Mouse (Mus musculus): Measurements from ENCODE around the gene Fbxl13.
A peak's percentile ranks its signal among the peaks of the same experiment; 100 is the strongest.

The Fbxl13 gene

DNA sequence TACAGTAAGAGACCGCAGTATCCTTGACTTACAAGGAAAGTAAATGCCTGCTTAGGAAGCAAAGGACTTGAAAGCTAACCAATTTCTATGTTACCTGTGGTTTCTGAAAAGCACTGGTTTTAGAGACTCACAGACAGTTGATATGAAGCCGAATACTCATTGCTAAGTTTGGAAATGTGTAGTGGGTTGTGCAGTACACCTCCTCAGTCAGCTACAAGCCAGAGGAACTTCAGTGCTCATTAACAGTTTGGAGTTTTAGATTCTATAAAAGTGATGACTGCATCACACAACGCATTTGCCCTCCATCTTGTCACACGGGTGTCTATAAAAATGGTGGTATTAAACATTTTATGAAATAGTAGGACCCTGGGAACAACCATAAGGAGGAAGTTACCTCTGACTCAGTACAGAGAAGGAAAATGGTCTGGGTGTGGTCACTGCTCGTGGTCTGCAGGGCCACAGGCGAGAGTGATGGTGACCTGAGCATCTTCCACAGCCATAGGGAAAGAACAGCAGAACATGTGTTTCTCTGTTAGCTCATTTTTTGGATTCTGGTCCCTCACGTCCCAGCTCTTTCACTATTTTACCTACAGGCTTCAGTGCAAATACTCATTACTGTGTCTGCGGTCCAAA lies 160.1 kb downstream of the Fbxl13 start:
- DNase-seq (ENCODE audit: low spot score): no peak

DNA sequence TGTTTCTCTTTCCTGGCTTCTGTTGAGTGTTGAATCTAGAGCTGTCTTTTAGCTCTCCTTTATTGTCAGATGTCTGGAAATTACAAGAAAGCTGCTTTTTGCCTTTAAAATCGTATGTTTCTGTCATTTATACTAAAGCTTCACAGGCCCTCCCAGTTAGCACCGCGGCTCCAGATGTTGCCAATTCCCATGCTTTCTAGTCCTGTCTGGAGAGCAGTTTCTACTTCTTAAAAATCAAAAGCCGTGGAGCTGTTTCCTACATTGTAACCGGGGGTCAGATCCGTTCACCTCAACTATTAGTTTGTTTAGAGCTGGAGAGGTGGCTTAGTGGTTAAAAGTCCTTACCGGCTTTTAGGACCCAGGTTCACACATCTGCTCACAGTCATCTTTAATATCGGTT lies 162.2 kb downstream of the Fbxl13 start:
- no peak for DNase-seq (ENCODE audit: low spot score)

DNA sequence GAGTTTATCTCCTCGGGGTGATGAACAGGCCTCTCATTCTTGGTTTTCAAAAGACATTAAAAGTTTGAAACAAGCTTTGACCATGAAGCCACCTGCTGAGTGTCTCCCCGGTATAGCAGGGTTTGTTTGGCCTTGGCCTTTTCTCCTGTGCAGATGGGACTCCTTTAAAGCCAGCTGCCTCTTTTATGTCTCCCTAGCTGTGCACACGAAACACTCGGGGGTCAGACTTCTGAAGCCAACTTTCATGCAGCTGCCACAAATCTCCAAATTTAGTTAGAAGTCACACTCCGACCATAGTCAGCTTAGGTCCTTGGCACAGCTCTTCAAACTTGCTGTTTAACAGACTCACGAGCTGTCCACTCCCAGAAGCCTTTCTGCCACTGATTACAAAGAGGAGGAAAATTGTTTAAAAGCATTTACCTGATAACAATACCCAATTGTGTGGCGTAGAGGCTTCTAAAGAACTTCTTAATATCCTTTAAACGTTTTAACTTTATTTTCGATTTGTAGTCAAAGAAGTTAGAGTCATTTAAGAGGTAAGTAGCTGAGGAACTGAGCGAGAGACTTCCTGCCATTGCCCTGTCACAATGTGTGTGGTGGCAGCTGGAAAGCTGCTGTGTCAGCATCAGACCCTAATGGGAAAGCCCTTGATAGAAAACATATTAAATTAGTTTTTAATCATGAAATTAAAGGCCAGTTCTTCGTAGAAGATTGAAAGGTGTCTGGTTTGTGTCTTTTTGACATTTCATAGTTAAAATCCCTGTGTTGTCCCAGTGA lies 162.8 kb downstream of the Fbxl13 start:
- DNase-seq (ENCODE audit: low spot score): no peak

DNA sequence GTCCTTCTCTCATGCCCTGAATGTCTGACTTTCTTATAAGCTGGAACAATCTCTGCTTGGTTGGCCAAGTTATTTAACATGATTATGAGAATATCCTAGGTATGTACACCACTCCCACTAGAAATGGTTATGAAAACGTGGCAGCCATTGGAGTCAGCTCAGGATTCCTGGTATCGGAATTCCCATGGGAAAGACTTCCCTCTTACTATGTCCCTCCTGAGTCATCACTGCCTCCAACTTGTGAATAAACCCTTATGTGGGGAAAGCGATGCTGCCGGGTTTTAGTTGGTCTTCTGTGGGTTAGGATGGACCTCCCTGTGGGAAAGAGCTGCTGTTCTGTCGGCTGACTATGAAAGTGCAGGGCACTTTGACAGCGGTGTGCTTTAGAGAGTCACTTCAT lies 163.9 kb downstream of the Fbxl13 start:
- DNase-seq (ENCODE audit: low spot score): no peak

DNA sequence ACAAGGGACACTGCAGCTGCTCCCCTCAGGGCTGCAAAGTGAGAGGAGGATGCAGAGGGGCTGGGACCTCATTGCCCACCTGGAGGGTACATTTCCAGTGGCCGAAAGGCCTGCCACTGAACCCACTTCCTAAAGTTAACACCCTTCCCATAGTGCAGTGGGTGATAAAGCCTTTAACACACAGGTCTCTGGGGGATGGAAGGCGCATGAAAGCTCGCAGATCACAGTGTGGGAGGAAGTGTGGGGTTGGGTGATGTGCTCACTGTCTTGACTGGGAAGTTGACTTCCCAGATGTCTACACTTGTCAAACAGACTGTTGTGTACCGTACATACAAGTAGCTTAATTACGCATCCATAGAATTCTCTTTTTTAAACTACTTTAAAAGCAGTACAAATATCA lies 165.7 kb downstream of the Fbxl13 start:
- no peak for DNase-seq (ENCODE audit: low spot score)

DNA sequence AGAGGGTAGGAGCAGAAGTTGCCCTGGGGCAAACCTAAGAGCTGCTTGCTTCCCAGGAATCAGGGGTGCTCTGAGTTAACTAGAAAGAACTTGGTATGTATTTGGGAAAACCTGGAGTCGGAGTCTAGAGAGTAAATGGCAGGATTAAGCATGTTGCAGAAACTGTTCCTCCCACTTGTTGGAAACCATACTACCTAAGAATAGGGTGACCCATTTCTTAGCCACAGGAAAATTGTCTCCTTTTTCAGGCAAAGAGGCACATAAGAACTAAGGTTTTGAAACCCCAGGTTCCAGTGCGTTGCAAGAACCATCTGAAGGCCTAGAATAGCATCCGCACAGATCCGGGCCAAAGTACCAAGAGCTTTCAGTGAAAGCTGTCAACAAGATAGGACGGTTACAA lies 167.0 kb downstream of the Fbxl13 start:
- no peak for DNase-seq (ENCODE audit: low spot score)

DNA sequence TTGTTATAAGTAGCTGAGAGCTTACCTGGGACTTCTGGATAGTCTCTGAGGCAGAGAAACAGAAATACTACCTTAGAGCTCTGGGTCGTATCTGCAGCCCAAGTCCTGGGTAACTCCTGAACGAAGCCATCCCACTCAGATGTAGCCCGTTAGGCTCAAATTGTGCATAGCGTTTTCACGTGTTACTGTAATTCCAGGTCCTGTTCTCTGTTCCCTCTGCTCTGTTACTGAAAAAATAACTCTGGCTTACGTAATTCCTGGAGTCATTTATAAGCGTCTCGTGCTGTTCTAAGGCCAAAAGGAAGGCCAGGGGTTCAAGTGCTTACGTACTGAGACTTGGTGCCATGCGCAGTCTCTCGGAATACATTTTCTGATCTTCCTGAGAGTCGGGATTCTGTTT lies 177.3 kb downstream of the Fbxl13 start:
- DNase-seq (ENCODE audit: low spot score): no peak

DNA sequence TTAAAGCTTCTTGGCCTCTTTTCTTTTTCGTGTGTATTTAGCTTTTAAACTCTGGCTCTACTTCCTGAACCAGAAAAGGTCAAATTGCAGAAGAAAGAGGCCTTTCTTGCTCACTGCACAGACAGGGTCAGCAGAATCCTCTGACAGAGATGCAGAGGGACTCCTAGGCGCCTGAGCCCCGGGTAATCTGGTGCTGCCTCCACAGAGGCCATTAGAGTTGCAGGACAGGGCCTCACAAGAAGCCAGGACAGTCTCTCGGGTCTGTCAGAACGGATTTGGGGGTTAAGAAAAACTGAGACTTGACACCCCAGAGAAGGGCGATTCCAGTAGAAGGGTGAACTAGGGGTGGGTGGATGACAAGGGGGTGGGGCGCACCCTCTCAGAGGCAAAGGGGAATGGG lies 178.0 kb downstream of the Fbxl13 start:
- no peak for DNase-seq (ENCODE audit: low spot score)

DNA sequence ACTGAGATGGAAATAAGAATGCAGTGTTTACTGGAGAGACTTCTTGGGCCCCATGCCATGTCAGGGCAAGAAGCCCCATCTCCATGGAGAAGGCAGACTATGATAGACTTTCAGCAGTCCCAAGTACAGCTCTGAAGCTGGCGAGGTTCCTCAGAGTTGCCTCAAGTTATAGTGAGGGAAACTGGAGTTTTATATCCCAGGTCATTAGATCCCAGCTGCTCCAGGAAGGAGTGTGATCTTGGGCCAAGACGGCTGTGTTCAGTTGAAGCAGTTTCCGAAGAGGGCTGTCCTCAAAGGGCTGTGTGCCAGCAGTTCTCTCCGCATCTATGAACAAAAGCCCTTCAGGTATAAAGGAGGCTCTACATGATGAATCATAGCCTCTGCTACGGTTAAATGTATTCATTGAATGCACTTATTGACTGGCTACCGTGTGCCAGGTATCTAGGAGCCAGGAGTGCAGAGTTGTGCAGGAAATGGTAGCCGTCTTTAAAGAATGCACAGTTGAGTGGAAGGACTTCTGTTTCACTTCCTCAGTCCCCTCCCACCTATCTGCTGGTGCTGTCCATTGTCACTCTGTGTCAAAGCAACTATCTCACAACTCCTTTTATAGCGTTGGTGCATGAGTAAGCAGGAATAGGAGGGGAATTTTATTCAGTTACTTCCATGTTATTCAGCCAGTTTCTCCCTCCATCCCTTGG lies 204.5 kb downstream of the Fbxl13 start:
- no peak for DNase-seq (ENCODE audit: low spot score)

DNA sequence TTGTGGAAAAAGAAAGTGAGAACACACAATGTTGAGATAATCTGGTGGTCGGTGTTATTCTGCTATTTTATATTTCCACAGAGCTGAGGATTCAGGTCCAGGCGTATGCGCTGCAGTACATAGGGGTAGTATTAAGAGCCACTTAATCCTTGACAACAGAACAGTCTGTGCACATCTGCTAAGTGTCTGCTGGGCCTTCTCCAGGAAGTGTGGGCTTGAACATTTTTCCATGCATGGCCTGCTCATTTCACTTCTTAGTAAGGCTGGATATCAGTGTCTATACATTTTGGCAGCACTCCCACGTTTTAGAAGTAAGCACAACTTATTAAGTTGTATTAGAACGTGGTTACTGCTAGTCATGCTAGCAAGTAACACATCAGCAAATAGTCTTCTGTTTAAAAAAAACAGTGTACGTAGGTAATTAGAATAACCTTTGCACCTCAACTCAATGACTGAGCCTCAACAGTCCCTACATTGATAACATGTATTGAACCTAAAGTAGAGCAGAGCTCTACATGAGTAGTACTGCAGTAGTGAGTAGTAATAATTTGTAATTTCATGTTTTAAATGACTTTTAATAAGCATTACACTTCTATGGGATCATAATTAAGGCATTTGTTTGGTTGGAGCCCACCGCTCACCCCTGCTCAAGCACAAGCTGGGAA lies 205.9 kb downstream of the Fbxl13 start:
- DNase-seq (ENCODE audit: low spot score): no peak

DNA sequence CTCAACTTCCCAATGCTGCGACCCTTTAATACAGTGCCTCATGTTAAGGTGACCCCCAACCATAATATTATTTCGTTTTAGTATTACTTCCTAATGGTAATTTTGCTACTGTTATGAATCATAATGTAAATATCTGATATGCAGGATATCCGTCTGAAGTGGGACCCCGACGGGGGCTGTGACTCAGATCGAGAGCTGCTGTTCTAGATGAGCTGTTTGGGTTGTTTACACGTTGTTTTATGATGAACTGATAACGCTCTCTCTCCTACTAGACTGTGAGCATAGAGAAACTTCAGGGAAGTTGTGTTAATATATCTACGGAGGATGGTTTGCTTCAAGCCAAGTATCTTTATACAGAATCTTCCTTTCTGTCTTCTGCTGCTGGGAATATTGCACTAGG lies 207.0 kb downstream of the Fbxl13 start:
- DNase-seq (ENCODE audit: low spot score): no peak

DNA sequence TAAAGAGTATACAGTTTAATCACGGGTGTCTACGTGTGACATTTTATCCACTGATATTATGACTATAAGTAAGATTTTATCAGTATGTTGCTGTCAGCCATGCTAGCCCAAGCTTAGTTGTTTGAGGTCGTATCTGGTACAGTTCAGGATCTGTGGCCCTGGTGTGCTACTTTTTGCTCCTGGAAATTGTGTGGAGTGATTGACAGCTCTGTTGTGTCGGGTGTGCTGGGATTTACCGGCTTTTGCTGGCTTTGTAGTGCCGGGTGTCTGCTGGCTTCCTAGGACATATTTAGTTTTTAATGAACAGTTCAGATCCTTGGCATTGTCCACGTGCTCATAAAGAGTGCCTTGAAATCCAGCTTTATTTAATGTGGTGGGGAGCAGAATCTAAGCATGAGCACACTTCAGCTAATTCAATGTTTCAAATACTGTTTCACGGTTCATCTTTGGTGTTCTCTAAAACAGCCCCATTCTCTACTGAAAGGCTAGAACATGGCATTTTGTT lies 208.9 kb downstream of the Fbxl13 start:
- no peak for DNase-seq (ENCODE audit: low spot score)

DNA sequence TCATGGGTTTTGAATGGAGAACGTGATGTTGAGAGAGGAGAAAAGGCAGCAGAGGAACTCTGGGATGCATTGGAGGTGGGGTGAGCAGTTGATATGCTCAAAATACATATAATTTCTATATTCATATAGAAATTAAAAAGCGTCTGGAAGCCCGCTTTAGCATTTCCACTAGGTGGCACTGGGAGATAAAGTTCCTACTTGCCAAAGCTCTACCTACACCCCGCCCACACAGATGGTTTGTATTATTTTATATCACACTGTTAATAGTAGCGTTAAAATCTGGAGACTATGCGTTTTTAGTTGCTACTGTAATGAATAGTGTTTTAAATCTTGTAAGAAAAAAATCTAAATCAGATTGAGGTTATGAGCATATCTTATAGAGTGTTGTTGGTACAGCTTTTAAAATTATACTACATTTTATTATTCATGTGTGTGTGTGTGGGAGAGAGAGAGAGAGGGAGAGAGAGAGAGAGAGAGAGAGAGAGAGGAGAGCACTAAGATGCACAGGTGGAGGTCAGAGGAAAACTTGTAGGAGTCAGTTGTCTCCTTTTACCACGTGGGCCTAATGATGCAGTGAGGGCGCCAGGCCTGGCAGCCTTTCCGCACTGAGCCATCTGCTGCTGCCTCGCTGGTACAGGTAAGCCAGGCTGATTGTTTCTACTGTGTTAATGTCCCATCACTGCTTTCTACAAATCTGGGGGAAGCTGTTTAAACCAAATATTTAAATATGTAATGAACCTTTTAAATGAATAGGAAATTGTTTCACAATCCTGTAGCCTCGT lies 211.1 kb downstream of the Fbxl13 start:
- peak; percentile 45 for DNase-seq (ENCODE audit: low spot score)

All from layer of hippocampus, adult 9-10 months (tissue).